12 mouse cellular contexts compared by ENCODE assay signal in genomic region chr3:37397646-37398045, GRCm38 (mm10).
"Had no signal": no experiment of that assay in that cellular context is flagged by ENCODE, and none has a peak within 500 bp of the region (broad histone marks: within the 10 kb centered on the region; RNA-seq: fewer than 3 reads in every experiment).

No protein-coding gene starts in this region.

- H3K4me2 ChIP-seq: liver, embryonic 11.5 days; liver, embryonic 15.5 days; lung, embryonic 14.5 days; midbrain, embryonic 13.5 days; neural tube, embryonic 15.5 days had no signal

- H3K9me3 ChIP-seq: limb, embryonic 10.5 days; liver, embryonic 15.5 days; midbrain, embryonic 13.5 days; neural tube, embryonic 15.5 days had no signal

- H3K4me3 ChIP-seq: left cerebral cortex, adult 2 months; limb, embryonic 10.5 days; liver, embryonic 15.5 days; midbrain, embryonic 13.5 days; neural tube, embryonic 15.5 days had no signal

- H3K4me1 ChIP-seq: liver, embryonic 15.5 days; midbrain, embryonic 13.5 days; neural tube, embryonic 15.5 days had no signal

- H3K36me3 ChIP-seq: limb, embryonic 10.5 days; liver, embryonic 15.5 days; midbrain, embryonic 13.5 days; neural tube, embryonic 15.5 days had no signal

- ATAC-seq: midbrain, embryonic 13.5 days had no signal

- DNase-seq: kidney, adult 8-10 months; kidney, postnatal 25 days; lung, embryonic 14.5 days; right cerebral cortex, adult 18-20 months; right cerebral cortex, postnatal 25 days; thymus, postnatal 14 days had no signal

- H3K27me3 ChIP-seq: liver, embryonic 15.5 days; midbrain, embryonic 13.5 days; neural tube, embryonic 15.5 days had no signal

- H3K9ac ChIP-seq: liver, embryonic 15.5 days; lung, embryonic 14.5 days; midbrain, embryonic 13.5 days; neural tube, embryonic 15.5 days had no signal

- H3K27ac ChIP-seq: left cerebral cortex, adult 2 months; limb, embryonic 10.5 days; liver, embryonic 15.5 days; midbrain, embryonic 13.5 days; neural tube, embryonic 15.5 days had no signal
